8 mouse cellular contexts compared by ENCODE assay signal in the genomic region with DNA sequence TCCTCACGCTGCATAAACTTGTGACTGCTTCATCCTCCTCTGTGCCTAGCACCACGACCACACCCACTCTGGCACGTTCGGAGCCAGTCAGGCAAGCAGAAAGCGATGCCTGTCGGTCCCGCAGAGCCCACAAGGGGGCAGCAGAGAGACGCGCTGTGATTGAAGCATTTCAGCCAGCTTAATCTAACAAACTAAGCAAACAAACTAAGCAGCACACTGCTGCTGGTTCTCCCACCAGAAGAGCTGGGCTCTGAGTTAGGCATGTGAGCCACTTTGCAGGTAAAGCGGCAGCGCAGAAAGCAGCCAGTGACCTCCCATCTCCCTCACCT. TPM values are rescaled to one million over a fixed set of nuclear protein-coding genes. Genes with fewer than 3 reads are reported as not detected.
DNase-seq lines count a peak whose midpoint lies in the region; ATAC-seq and TF ChIP-seq lines count a peak whose summit lies in the region.

No protein-coding gene starts in this region.

- peak; percentile 85 for ATAC-seq in frontal cortex, adult (ENCODE audit: low TSS enrichment)
- peak; percentile 97 to 99 for ATAC-seq in hematopoietic stem cell, adult 5-6 weeks (replicated peaks in 1 of 2; ENCODE audit: insufficient read depth in 1 of 2, low FRiP score in 2 of 2, low TSS enrichment in 1 of 2, low read depth in 1 of 2, poor library complexity in 2 of 2, severe bottlenecking in 2 of 2)
- ATAC-seq in lung, embryonic 14.5 days (ENCODE audit: insufficient read depth): peak; percentile 80

- WGBS in lung, embryonic 14.5 days: 2% methylated on average over 11 of the region's 11 CpGs
- 3% methylated on average over 11 of the region's 11 CpGs for WGBS in thymus, adult 2 months

- H3K9me3 ChIP-seq in lung, embryonic 14.5 days (ENCODE audit: low read depth, low read length): no peaks in the 10 kb centered on the region

- H3K9ac ChIP-seq in lung, embryonic 14.5 days: no peak overlapping the region

- no peak overlapping the region for H3K4me3 ChIP-seq in lung, embryonic 14.5 days (ENCODE audit: low read depth, low read length)
- no peak overlapping the region for H3K4me3 ChIP-seq in thymus, adult 2 months (ENCODE audit: control insufficient read depth, insufficient read depth, low read length)

- peak; percentile 100 for TF ChIP-seq CTCF in lung, embryonic 14.5 days (IDR thresholded peaks at IDR 0.05; ENCODE audit: low read depth)
- peak; percentile 98 for TF ChIP-seq CTCF in thymus, adult 2 months (IDR thresholded peaks at IDR 0.05; ENCODE audit: borderline replicate concordance, control insufficient read depth, extremely low read depth, insufficient read depth, low read length, poor library complexity)

- peak overlapping the region; percentile 49 for H3K4me2 ChIP-seq in lung, embryonic 14.5 days

- H3K27me3 ChIP-seq in lung, embryonic 14.5 days (ENCODE audit: insufficient read depth, low read length): no peaks in the 10 kb centered on the region
- H3K27me3 ChIP-seq in thymus, adult 2 months (ENCODE audit: control insufficient read depth, insufficient read depth, low read length): no peaks in the 10 kb centered on the region

- TF ChIP-seq POLR2A in thymus, adult 2 months (IDR thresholded peaks at IDR 0.05; ENCODE audit: control insufficient read depth, extremely low read depth, insufficient read depth, low read length, poor library complexity): no peak

- no peaks in the 10 kb centered on the region for H3K4me1 ChIP-seq in lung, embryonic 14.5 days (ENCODE audit: insufficient read depth)
- no peaks in the 10 kb centered on the region for H3K4me1 ChIP-seq in thymus, adult 2 months (replicated peaks; ENCODE audit: control insufficient read depth, insufficient read depth, low read length)

- no peak overlapping the region for H3K27ac ChIP-seq in lung, embryonic 14.5 days (ENCODE audit: low read depth)
- H3K27ac ChIP-seq in thymus, adult 2 months (ENCODE audit: control insufficient read depth, insufficient read depth, low read length): no peak overlapping the region

- DNase-seq in MEL-GATA-1-ER (ENCODE audit: extremely low read depth, low read depth): peak; percentile 51
- peak; percentile 91 for DNase-seq in cerebellum, adult 9-10 months
- DNase-seq in layer of hippocampus, adult 8-10 months (ENCODE audit: low spot score in 2 of 2): peak; percentile 92 to 99
- peak; percentile 99 for DNase-seq in lung, embryonic 14.5 days
- peak; percentile 77 for DNase-seq in ovary, adult 18-20 months (ENCODE audit: low spot score)
- peak; percentile 93 for DNase-seq in thymus, adult 2 months

- no peaks in the 10 kb centered on the region for H3K36me3 ChIP-seq in lung, embryonic 14.5 days (ENCODE audit: insufficient read depth)
- H3K36me3 ChIP-seq in thymus, adult 2 months (ENCODE audit: control insufficient read depth, insufficient read depth, low read length): no peaks in the 10 kb centered on the region

RNA-seq across cellular contexts. Expression of a gene that starts 8.3 kb away (rescaled TPM):
- total RNA-seq in hematopoietic stem cell, adult 5-6 weeks (2017): 10.4 and 12.3 TPM in 2 replicates
- 10 to 100 TPM; 10.2 to 13.0 (median 12.3) TPM for total RNA-seq in layer of hippocampus, adult 8-10 months (2022)
- 3.0 and 3.2 TPM in 2 replicates for polyA plus RNA-seq in lung, embryonic 14.5 days (2014; fragmentation: Nextera tagmentation; extraction: Ambion mirVana)
- polyA plus RNA-seq in thymus, adult 2 months (2012; rRNA removed): 8.9 and 9.5 TPM in 2 replicates

RNA-seq across cellular contexts. Expression of a gene that starts 44.4 kb away (rescaled TPM):
- total RNA-seq in hematopoietic stem cell, adult 5-6 weeks (2017): not detected in 2 replicates
- not detected for total RNA-seq in layer of hippocampus, adult 8-10 months (2022)
- polyA plus RNA-seq in lung, embryonic 14.5 days (2014; fragmentation: Nextera tagmentation; extraction: Ambion mirVana): not detected in 2 replicates
- polyA plus RNA-seq in thymus, adult 2 months (2012; rRNA removed): 1.1 and 1.6 TPM in 2 replicates

RNA-seq across cellular contexts. Expression of a gene that starts 44.8 kb away (rescaled TPM):
- not detected in 2 replicates for total RNA-seq in hematopoietic stem cell, adult 5-6 weeks (2017)
- not detected for total RNA-seq in layer of hippocampus, adult 8-10 months (2022)
- polyA plus RNA-seq in lung, embryonic 14.5 days (2014; fragmentation: Nextera tagmentation; extraction: Ambion mirVana): 0.24 and 0.69 TPM in 2 replicates
- 2.1 and 2.3 TPM in 2 replicates for polyA plus RNA-seq in thymus, adult 2 months (2012; rRNA removed)

RNA-seq across cellular contexts. Expression of a gene that starts 48.3 kb away (rescaled TPM):
- total RNA-seq in hematopoietic stem cell, adult 5-6 weeks (2017): not detected in 2 replicates
- not detected for total RNA-seq in layer of hippocampus, adult 8-10 months (2022)
- polyA plus RNA-seq in lung, embryonic 14.5 days (2014; fragmentation: Nextera tagmentation; extraction: Ambion mirVana): not detected in 2 replicates
- polyA plus RNA-seq in thymus, adult 2 months (2012; rRNA removed): not detected in 2 replicates

RNA-seq across cellular contexts. Expression of a gene that starts 50.6 kb away (rescaled TPM):
- 14.0 and 22.8 TPM in 2 replicates for total RNA-seq in hematopoietic stem cell, adult 5-6 weeks (2017)
- 1 to 10 TPM; 2.3 to 5.4 (median 4.1) TPM for total RNA-seq in layer of hippocampus, adult 8-10 months (2022)
- polyA plus RNA-seq in lung, embryonic 14.5 days (2014; fragmentation: Nextera tagmentation; extraction: Ambion mirVana): 2.6 and 3.7 TPM in 2 replicates
- polyA plus RNA-seq in thymus, adult 2 months (2012; rRNA removed): 30.2 and 30.7 TPM in 2 replicates
